Mouse (Mus musculus): ENCODE data around the gene Zkscan6. TPM values are rescaled to one million over a fixed set of nuclear protein-coding genes. Genes with fewer than 3 reads are reported as not detected.

The Zkscan6 gene
- total and polyA plus RNA-seq, 2 experiments from 2014 or later: 7.8 to 10.5 TPM

DNA sequence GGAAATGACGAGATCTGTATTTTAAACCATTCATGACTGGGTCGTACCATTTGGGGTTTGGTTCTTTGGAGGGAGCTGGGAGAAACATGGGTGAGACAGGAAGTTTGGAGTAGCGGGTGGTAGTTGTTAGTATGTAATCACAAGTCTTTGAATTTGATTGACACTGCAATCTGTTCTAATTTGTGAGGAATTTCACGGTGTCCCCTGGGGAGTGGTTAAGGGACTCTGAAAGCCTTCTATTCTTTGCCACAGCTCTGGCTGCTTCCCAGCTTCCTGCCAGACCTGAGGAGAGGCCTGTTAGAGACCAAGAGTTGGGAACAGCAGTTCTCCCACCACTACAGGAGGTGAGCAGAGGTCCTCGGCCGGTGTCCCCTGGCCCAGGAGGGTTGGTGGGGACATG lies 9.3 kb downstream of the Zkscan6 start:
- Histone ChIP-seq H3K27me3 (ENCODE audit: insufficient read depth, low read length) (no peaks in the 10 kb centered on the region), H3K27ac (ENCODE audit: low read depth, low read length) (no peak overlapping the region), H3K9me3 (ENCODE audit: low read length) (no peaks in the 10 kb centered on the region), H3K4me1 (ENCODE audit: insufficient read depth, low read length) (no peaks in the 10 kb centered on the region), H3K9ac (replicated peaks; ENCODE audit: low read length, poor library complexity, severe bottlenecking) (no peak overlapping the region), H3K4me2 (ENCODE audit: low read depth, low read length, poor library complexity, severe bottlenecking) (no peak overlapping the region), H3K4me3 (ENCODE audit: low read depth, low read length) (no peak overlapping the region), H3K36me3 (ENCODE audit: insufficient read depth, low read length) (peaks cover 23% of the 10 kb centered on the region)
- 51% methylated on average over 6 of the region's 6 CpGs for WGBS
- ATAC-seq (ENCODE audit: low FRiP score) (no peak), DNase-seq (ENCODE audit: low spot score) (peak; percentile 9)
- TF ChIP-seq CTCF (IDR thresholded peaks at IDR 0.05): no peak

DNA sequence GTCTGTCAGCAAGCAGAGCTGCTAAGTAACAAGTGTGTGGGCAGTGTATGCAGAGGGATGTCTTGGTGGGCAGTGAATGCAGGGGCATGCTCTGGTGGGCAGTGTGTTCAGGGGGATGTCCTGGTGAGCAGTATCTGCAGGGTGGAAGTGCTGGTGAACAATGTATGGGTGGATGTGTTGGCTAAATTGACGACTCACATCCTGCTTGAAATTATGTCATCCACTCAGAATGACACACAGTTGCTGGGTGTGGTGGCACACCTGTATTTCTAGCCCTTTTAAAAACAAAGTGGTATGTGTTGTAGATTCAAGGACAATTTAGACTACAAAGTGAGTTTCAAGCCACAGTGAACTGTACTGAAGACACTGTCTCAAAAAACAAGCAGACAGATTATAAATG lies 11.2 kb downstream of the Zkscan6 start:
- Histone ChIP-seq H3K27me3 (ENCODE audit: insufficient read depth, low read length) (no peaks in the 10 kb centered on the region), H3K9me3 (ENCODE audit: low read length) (no peaks in the 10 kb centered on the region), H3K4me3 (ENCODE audit: low read depth, low read length) (no peak overlapping the region), H3K9ac (replicated peaks; ENCODE audit: low read length, poor library complexity, severe bottlenecking) (no peak overlapping the region), H3K27ac (ENCODE audit: low read depth, low read length) (no peak overlapping the region), H3K36me3 (ENCODE audit: insufficient read depth, low read length) (peaks cover 26% of the 10 kb centered on the region), H3K4me2 (ENCODE audit: low read depth, low read length, poor library complexity, severe bottlenecking) (no peak overlapping the region), H3K4me1 (ENCODE audit: insufficient read depth, low read length) (no peaks in the 10 kb centered on the region)
- WGBS: 80% methylated on average over 1 of the region's 1 CpGs
- no peak for ATAC-seq (ENCODE audit: low FRiP score)
- TF ChIP-seq CTCF (IDR thresholded peaks at IDR 0.05): no peak
- no peak for DNase-seq (ENCODE audit: low spot score)

DNA sequence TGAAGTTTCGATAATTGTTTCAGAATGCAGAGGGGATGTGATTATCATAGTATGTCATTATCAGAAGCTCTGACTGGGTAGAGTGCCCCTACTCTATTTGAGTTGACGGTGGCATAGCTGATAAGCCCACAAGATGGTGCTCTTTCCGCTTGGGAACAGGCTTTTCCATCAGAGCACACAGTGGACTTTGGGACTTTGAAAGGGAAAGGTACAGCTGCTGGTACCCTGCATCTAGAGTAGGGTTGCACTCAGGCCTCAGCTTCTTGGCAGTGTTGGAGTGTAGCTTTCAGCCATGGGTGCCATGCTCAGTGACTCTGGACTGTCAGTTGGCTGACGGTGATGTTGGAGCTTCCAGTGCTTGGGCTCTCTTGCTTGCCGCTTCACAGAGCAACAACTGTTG lies 13.3 kb downstream of the Zkscan6 start:
- Histone ChIP-seq H3K4me1 (ENCODE audit: insufficient read depth, low read length) (no peaks in the 10 kb centered on the region), H3K36me3 (ENCODE audit: insufficient read depth, low read length) (peaks cover 18% of the 10 kb centered on the region), H3K27me3 (ENCODE audit: insufficient read depth, low read length) (no peaks in the 10 kb centered on the region), H3K9ac (replicated peaks; ENCODE audit: low read length, poor library complexity, severe bottlenecking) (no peak overlapping the region), H3K27ac (ENCODE audit: low read depth, low read length) (no peak overlapping the region), H3K4me2 (ENCODE audit: low read depth, low read length, poor library complexity, severe bottlenecking) (no peak overlapping the region), H3K4me3 (ENCODE audit: low read depth, low read length) (no peak overlapping the region), H3K9me3 (ENCODE audit: low read length) (no peaks in the 10 kb centered on the region)
- ATAC-seq (ENCODE audit: low FRiP score) (no peak), DNase-seq (ENCODE audit: low spot score) (peak; percentile 68)
- 70% methylated on average over 5 of the region's 5 CpGs for WGBS
- TF ChIP-seq CTCF (IDR thresholded peaks at IDR 0.05): peak; percentile 84

DNA sequence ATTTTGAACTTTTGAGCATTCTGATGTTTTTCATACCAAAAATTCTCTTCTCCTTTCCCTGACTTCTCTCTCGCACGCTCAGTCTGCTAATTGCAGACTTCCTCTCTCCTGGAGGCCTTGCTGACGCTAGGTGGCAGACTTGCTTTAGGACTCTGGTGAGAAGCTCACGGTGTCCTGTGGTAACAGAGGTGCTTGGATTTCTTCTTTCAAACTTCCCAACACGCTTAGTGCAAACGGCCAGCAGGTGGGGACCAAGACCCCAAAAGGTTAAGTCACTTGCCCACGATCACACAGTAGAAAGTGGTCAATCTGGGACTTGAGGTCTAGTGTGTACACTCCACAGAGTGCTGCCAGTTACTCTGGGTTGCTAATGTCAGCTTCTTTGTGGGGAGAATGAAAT lies 13.9 kb downstream of the Zkscan6 start:
- no peaks in the 10 kb centered on the region for H3K4me1 ChIP-seq (ENCODE audit: insufficient read depth, low read length)
- no peaks in the 10 kb centered on the region for H3K9me3 ChIP-seq (ENCODE audit: low read length)
- H3K27me3 ChIP-seq (ENCODE audit: insufficient read depth, low read length): no peaks in the 10 kb centered on the region
- H3K4me2 ChIP-seq (ENCODE audit: low read depth, low read length, poor library complexity, severe bottlenecking): no peak overlapping the region
- DNase-seq (ENCODE audit: low spot score) (peak; percentile 91), ATAC-seq (ENCODE audit: low FRiP score) (peak; percentile 73; the same call in 1 of the 2 replicates)
- H3K27ac ChIP-seq (ENCODE audit: low read depth, low read length): no peak overlapping the region
- peaks cover 12% of the 10 kb centered on the region; the same call in 1 of the 2 replicates for H3K36me3 ChIP-seq (ENCODE audit: insufficient read depth, low read length)
- 10% methylated on average over 7 of the region's 7 CpGs for WGBS
- H3K4me3 ChIP-seq (ENCODE audit: low read depth, low read length): no peak overlapping the region
- peak; percentile 95 for TF ChIP-seq CTCF (IDR thresholded peaks at IDR 0.05)
- no peak overlapping the region for H3K9ac ChIP-seq (replicated peaks; ENCODE audit: low read length, poor library complexity, severe bottlenecking)

DNA sequence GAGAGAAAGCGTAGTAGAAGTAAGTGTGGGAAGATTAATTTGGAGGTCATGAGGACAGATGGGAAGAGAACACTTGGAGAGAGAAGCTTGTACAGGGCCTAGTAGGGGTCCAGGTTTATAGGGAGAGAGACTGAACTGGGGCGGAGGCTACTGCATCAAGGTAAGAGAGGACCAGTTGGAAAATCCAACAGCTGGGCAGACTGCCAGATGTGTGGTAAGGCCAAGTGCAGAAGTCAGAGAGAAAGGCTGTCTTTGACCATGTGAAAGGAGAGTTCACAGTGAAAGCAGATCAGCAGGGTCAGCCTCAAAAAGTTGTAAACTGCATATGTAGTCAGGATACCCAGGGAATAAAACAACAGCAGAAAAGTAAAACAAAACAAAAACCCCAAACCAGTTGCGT lies 17.6 kb downstream of the Zkscan6 start:
- DNase-seq (ENCODE audit: low spot score) (no peak), ATAC-seq (ENCODE audit: low FRiP score) (no peak)
- H3K9ac ChIP-seq (replicated peaks; ENCODE audit: low read length, poor library complexity, severe bottlenecking): no peak overlapping the region
- no peaks in the 10 kb centered on the region for H3K9me3 ChIP-seq (ENCODE audit: low read length)
- H3K36me3 ChIP-seq (ENCODE audit: insufficient read depth, low read length): peaks cover 21% of the 10 kb centered on the region
- H3K4me3 ChIP-seq (ENCODE audit: low read depth, low read length): no peak overlapping the region
- H3K27me3 ChIP-seq (ENCODE audit: insufficient read depth, low read length): no peaks in the 10 kb centered on the region
- no peaks in the 10 kb centered on the region for H3K4me1 ChIP-seq (ENCODE audit: insufficient read depth, low read length)
- no peak for TF ChIP-seq CTCF (IDR thresholded peaks at IDR 0.05)
- H3K27ac ChIP-seq (ENCODE audit: low read depth, low read length): no peak overlapping the region
- H3K4me2 ChIP-seq (ENCODE audit: low read depth, low read length, poor library complexity, severe bottlenecking): no peak overlapping the region
- 92% methylated on average over 3 of the region's 3 CpGs for WGBS

DNA sequence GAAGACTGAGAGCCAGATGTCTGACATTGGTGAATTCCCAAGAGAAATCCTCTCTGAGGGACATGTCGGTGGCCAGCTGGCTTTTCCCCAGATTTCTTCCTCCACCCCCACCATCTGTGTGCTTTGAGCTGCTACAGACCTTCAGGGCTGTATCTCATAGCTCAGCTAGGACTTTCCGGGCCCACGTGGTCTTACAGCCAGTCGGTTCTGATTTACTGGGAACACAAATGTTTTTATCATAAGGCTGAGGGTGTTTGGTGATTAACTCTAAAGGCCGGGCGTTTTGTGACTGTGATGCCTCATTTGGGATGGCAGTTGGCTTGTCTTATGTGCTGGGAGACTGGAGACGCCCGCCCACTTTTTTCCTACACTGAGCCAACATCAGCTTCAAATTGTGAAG lies 32.0 kb downstream of the Zkscan6 start:
- Histone ChIP-seq H3K4me3 (ENCODE audit: low read depth, low read length) (no peak overlapping the region), H3K27me3 (ENCODE audit: insufficient read depth, low read length) (no peaks in the 10 kb centered on the region), H3K27ac (ENCODE audit: low read depth, low read length) (no peak overlapping the region), H3K9me3 (ENCODE audit: low read length) (no peaks in the 10 kb centered on the region), H3K4me1 (ENCODE audit: insufficient read depth, low read length) (no peaks in the 10 kb centered on the region), H3K4me2 (ENCODE audit: low read depth, low read length, poor library complexity, severe bottlenecking) (no peak overlapping the region), H3K36me3 (ENCODE audit: insufficient read depth, low read length) (0 out of 2 replicates have a peak, but pooled peaks cover 3% of the 10 kb centered on the region), H3K9ac (replicated peaks; ENCODE audit: low read length, poor library complexity, severe bottlenecking) (no peak overlapping the region)
- ATAC-seq (ENCODE audit: low FRiP score) (no peak), DNase-seq (ENCODE audit: low spot score) (peak; percentile 40)
- WGBS: 75% methylated on average over 8 of the region's 8 CpGs
- no peak for TF ChIP-seq CTCF (IDR thresholded peaks at IDR 0.05)
